Mouse (Mus musculus): ENCODE data around the gene Snrpa. TPM values are rescaled to one million over a fixed set of nuclear protein-coding genes. Genes with fewer than 3 reads are reported as not detected.

Snrpa gene
- polyA plus RNA-seq (2012; rRNA removed; ENCODE audit: low replicate concordance), result 149 and 193 TPM in 2 replicates

DNA sequence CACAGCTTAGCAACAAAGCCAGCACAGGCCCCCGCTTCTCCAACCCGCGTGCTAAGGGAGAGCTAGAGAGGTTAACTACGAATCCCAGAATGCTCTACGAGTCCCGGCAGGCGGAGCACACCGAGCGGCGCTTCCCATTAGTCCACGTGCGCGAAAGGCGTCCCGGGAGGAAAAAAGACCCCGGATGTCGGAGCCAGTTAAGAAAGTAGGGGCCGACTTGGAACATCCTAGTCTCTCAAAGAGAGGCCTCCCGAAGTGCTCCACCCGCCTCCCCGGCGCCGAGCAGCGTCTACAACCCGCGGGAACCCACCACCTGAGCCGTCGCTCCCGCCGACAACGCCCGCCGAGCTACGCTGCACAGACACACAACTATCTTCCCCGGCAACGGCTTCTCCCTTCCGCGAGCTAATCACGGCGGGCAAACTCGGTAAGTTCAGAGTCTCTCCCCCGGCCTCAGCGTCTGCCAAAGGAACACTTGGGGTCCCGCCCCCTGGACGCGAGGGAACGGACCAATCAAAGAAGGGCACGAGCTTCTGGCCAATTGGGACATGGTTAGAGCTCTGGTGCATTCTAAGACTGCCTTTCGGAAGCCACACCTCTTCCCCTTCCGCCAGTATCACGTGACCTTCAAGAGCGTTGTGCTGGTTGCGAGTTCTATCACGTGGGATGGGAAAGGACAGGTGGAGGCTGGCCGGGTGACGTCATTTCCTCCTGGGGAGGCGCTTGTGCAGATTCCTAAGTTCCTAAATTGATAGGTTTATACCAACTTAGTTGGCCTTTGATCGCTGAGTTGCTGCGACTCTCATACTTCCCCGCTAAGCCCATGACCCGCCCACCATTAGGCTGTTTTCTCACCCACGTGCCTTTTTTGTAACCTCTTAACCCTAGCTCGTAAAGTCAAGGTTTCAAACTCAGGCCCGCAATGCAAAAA, at the start of gene Snrpa, which contains the start of gene BC024978:
TSS of gene Snrpa (minus strand) at position 591 of the 931 bp plus-strand sequence.
TSS of gene BC024978 (plus strand) at position 101 of the 931 bp plus-strand sequence.

GRCm38 (mm10) chr7:27232781-27233281, 36.8 kb upstream of the Snrpa start, which contains the start of gene Coq8b:
TSS of gene Coq8b (plus strand) at chr7:27233023.

DNA sequence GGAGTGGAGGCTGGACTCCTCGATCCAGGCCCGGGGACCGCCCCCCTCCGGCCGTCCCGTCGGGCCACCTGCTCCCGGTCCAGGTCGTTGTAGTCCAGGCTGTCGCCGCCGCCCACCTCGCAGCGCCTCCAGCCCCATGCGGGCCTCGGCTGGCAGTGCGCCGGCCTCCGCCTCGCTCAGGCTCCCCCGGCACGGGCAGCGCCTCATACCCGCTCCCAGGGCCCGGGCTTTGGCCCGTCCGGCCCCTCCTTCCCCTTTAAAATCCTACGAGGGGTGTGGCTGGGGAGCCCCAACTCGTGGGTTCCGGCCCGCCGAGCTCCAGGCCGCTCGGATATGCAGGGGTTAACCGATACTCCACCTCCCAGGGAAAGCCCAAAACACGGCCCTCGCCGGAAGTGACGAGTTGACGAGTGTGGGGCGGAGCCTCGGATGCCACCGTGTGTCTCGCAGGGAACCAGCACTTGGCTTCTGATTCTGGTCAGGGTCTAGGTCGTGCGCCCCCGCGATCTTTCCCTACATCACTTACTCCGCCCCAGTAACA, 32.3 kb upstream of the Snrpa start, which contains the start of gene Itpkc:
TSS of gene Itpkc (minus strand) at position 381 of the 541 bp plus-strand sequence.

DNA sequence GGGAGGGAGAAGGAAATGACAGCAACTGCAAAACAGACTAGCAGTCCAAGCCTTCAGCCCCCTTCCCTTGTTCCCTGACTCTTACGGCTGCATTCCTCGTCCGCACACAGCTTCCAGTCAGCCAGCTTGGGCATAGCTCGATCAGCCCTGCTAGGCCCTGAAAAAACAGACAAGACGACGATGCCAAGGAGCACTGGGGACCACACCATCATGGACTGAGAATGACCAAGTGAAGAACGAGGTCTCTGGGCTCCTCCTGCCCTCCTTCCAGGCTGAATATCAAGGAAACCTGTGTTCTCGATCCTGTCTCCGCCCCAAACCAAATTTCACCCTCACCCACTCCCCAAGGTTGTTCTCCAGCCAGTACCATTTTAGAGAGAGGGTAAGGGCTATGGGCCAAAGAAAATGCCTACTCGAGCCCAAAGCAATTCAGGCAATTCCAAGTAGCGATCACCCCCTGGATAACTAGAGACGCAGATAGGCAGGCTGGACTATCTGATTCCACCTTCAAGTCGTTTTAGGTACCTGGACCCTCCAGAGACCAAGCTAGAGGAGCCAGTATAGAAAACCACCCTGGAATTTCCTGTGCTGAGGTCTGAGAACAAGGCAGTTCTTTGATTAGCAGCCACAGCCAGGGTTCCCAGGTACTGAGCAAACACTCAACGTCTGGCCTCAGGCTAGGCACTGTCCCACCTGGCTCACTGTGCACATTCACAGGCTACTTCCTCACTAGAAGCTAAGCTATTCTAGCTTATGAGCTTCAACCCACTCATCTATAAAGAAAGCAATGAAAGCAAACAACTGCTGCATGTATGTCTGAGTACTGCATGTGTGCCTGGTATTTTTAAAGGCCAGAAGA, 15.0 kb downstream of the Snrpa start, which contains the start of the genes Gm21983 and Mia:
TSS of gene Gm21983 (minus strand) at position 250 of the 859 bp plus-strand sequence.
TSS of gene Mia (minus strand) at position 321 of the 859 bp plus-strand sequence.

DNA sequence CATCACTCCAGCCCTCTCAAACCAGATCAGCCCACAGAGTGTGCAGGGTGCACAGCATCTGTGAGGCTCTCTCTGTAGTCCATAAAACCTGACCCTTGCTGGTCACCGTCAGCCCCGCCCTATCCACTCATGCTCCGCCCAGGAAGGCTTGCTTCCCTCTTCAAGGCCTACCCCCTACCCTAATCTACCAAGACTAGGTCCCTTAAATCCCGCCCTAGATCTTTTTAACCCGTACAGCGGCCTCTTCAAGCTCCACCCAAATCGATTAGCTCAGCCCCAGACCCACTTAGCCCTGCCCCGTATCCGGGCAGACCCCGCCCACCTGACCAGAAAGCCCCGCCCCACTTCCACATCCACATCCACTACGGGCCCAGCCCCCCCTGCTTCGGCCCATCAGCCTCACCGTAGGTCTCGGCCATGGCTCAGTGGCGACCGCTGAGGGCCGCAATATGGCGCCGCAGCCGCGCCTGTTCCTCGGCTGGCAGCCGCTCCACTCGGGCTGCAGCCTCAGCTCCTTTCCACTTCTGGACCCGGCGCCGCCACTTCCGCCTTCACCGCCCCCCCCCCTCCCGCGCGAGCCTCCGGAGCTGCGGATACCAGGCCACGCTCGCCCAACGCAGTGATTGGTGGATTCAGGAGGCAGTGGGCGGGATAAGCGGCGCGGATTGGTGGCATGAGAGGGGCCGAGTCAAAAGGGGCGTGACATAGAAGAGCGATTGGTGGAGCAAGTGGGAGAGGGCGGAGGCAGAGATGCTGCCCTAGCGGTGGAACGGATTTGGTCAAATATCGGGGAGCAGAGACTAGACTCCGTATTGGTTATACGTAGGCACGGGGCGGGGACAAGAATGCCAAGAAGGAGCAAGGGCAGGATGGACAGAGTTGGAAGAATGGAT, 17.5 kb downstream of the Snrpa start, which contains the start of gene Rab4b:
TSS of gene Rab4b (minus strand) at position 573 of the 893 bp plus-strand sequence.

GRCm38 (mm10) chr7:27166614-27167474, 29.2 kb downstream of the Snrpa start, which contains the start of gene Egln2:
TSS of gene Egln2 (minus strand) at chr7:27166802.

GRCm38 (mm10) chr7:27153205-27153764, 42.8 kb downstream of the Snrpa start, which contains the start of gene Cyp2t4:
TSS of gene Cyp2t4 (plus strand) at chr7:27153714.

Other genes with a start within 250 kb of the Snrpa start
- gene Cyp2a12, start 167.2 kb downstream of the Snrpa start, polyA plus RNA-seq (2012; rRNA removed; ENCODE audit: low replicate concordance), result 0.11 and 0.57 TPM in 2 replicates
- 0.44 and 0.50 TPM in 2 replicates for gene Cyp2f2, start 76.4 kb downstream of the Snrpa start, polyA plus RNA-seq (2012; rRNA removed; ENCODE audit: low replicate concordance)
- gene Cyp2t4, start 42.6 kb downstream of the Snrpa start, polyA plus RNA-seq (2012; rRNA removed; ENCODE audit: low replicate concordance), result not detected in 2 replicates
- 73.0 and 128 TPM in 2 replicates for gene Egln2, start 29.5 kb downstream of the Snrpa start, polyA plus RNA-seq (2012; rRNA removed; ENCODE audit: low replicate concordance)
- gene Rab4b, start 17.4 kb downstream of the Snrpa start, polyA plus RNA-seq (2012; rRNA removed; ENCODE audit: low replicate concordance), result 69.3 and 96.8 TPM in 2 replicates
- gene Gm21983, start 15.2 kb downstream of the Snrpa start, polyA plus RNA-seq (2012; rRNA removed; ENCODE audit: low replicate concordance), result 0.62 TPM in 1 of 2 replicates, not detected in the other
- 0.79 and 4.3 TPM in 2 replicates for gene Mia, start 15.1 kb downstream of the Snrpa start, polyA plus RNA-seq (2012; rRNA removed; ENCODE audit: low replicate concordance)
- gene BC024978, start 490 bp downstream of the Snrpa start, polyA plus RNA-seq (2012; rRNA removed; ENCODE audit: low replicate concordance), result 7.4 and 7.5 TPM in 2 replicates
- 15.1 and 25.8 TPM in 2 replicates for gene Itpkc, start 32.4 kb upstream of the Snrpa start, polyA plus RNA-seq (2012; rRNA removed; ENCODE audit: low replicate concordance)
- gene Coq8b, start 36.8 kb upstream of the Snrpa start, polyA plus RNA-seq (2012; rRNA removed; ENCODE audit: low replicate concordance), result 46.2 and 78.2 TPM in 2 replicates
- 10.6 and 11.3 TPM in 2 replicates for gene Numbl, start 62.2 kb upstream of the Snrpa start, polyA plus RNA-seq (2012; rRNA removed; ENCODE audit: low replicate concordance)
- 133 and 135 TPM in 2 replicates for gene Ltbp4, start 141.4 kb upstream of the Snrpa start, polyA plus RNA-seq (2012; rRNA removed; ENCODE audit: low replicate concordance)
- 102 and 115 TPM in 2 replicates for gene Shkbp1, start 159.7 kb upstream of the Snrpa start, polyA plus RNA-seq (2012; rRNA removed; ENCODE audit: low replicate concordance)
- gene Gm20479, start 161.1 kb upstream of the Snrpa start, polyA plus RNA-seq (2012; rRNA removed; ENCODE audit: low replicate concordance), result not detected in 2 replicates

All from duodenum, adult 2 months (tissue).